Mouse (Mus musculus) ES-Bruce4 (cell line): ENCODE data around the gene C1qtnf4.

Experiments used
- CTCF ChIP-seq: IDR thresholded peaks from one replicate; pipeline ENCODE4 v1.8.1; 2011; ENCODE audit warnings: low read depth, low read length
- EP300 ChIP-seq: IDR thresholded peaks from 2 replicates; pipeline ENCODE4 v1.6.1; 2011; ENCODE audit warnings: low read depth, low read length; ENCODE audit not compliant: insufficient read depth
- POLR2A ChIP-seq: IDR thresholded peaks from one replicate; pipeline ENCODE4 v1.8.1; 2011; ENCODE audit warnings: low read length; ENCODE audit not compliant: insufficient read depth

GRCm38 (mm10) chr2:90874025-90874424 is 11.6 kb upstream of the C1qtnf4 start:
- TF ChIP-seq CTCF (no peak), EP300 (no peak), POLR2A (no peak)
